Mouse (Mus musculus) spleen, postnatal 14 days (tissue): ENCODE measurements around the gene Creb5.

Experiments
- DNase-seq, 2 experiments: peaks; one replicate each; pipeline ENCODE4 v3.0.0; 2021 to 2022; ENCODE audit warnings: low spot score in 2 of 2

Gene Creb5

DNA sequence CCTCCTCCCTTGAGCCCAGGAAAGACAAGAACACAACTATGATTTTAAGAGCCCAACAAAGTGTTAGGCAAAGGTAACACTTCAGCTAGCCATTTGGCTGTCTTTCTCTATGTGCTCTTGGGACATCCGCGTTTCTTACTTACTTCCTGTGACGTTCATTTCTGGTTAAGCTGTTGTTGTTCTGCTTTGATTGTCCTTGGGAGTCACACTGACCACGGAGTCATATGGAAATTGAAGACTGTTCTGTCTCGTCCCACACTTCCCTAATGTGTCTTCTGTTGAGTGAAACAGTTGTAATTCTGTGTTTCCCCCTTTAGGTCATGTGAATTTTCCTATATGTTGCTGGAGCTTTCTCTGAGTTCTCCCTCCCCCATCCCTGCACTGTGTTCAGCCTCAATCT lies 305.2 kb downstream of the Creb5 start:
- no peak for DNase-seq

- no peak for DNase-seq
Observed at GRCm38 (mm10) chr6:53593603-53594002, 306.5 kb downstream of the Creb5 start.

DNA sequence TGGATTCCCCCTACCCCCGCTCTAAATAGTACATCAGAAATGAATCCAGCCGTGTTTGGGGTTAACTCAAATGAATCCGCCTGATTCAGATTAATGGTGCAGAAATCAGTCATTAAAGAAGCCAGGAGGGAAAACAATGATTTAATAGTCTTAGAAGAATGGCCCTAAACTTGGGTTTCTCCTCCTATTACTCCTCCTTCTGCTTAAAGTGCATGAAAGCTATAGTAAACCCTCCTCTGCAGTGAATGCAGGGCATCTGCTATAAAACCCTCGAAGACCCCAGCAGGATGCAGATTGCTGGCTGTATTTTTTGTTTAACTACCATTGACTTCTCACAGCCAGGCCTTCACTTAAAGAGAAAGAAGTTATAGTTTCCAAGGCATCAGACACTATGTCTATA lies 307.2 kb downstream of the Creb5 start:
- DNase-seq = no peak

- no peak for DNase-seq
Observed at GRCm38 (mm10) chr6:53596402-53596801, 309.3 kb downstream of the Creb5 start.

GRCm38 (mm10) chr6:53603041-53603440 lies 316.0 kb downstream of the Creb5 start:
- no peak for DNase-seq

DNA sequence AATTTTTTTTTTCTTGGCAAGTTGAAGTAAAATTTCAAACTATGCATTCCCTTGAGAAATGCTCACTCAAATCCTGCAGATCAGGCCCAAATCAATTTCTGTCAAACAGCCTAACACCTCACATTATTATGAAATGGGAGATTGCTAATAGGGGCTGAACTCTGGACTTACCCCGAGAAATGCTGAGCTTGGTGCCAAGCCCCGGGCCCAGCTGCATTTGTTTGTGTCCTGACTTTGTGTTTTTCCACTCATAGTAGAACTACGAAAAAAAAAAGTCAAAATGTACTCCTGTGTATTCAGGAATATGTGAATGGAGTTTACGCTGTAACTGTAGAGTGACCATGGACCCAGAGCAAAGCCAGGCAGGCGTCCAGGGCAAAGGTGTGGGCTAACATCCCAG lies 316.6 kb downstream of the Creb5 start:
- DNase-seq = no peak

- no peak for DNase-seq
Observed at GRCm38 (mm10) chr6:53604386-53604785, 317.3 kb downstream of the Creb5 start.

DNA sequence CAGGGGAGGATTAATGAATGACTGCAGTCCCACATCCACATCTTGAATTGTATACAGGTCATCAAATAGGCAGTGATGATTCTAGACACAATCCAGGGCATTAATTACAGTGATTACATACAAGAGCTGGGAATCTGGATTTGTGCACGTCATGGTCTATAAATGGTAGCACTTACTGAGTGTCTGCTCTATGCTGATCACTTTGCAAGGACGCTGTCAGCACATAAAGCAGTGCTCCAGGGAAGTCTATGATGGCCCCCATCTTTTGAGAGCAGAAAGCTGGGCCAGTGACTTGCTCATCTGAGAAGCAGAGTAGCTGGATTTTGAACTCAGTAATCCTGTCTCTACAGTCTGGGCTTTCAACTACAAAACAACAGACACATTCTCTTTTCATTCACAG lies 318.1 kb downstream of the Creb5 start:
- no peak for DNase-seq

DNA sequence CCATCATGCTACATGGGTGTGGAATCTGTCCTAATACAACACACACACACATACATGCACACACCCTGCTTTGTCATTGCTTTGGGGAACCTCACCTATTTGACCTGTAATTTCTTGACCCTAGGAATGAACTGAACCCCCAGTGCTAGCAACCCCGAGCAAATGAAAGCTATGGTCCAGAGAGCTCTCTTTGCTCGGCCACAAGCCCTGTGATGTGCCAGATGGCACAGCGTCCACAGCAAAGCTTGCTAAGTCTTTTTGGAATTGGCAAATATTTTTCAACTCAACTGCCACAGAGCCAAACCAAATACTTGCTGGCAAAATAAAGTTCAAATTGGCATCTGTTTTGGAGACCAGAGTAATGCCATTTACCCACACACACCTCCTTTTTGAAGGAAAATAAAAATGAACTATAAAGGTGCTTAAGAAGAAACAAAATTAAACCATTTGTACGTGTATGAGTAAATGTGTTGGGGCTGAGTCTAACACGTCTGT lies 324.4 kb downstream of the Creb5 start:
- no peak for DNase-seq

DNA sequence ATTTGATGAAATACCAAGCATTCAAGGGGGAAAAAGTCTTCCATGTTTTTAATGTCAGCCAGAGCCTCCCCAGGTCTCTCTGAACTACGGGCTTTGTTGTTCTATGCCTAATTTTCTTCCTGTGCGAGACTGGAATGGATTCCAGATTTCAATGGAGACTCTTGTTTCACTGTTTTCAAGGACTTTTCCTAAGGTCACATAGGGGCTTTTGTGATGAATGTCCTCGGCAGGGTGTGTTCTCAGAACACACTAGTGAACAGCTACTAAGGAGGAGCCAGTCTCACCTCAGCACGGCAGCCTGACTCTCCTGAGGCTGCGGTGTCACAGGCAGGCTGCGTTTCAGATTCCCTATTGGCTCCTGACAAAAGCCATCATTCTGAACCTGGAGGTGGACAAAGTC lies 325.6 kb downstream of the Creb5 start:
- no peak for DNase-seq

DNA sequence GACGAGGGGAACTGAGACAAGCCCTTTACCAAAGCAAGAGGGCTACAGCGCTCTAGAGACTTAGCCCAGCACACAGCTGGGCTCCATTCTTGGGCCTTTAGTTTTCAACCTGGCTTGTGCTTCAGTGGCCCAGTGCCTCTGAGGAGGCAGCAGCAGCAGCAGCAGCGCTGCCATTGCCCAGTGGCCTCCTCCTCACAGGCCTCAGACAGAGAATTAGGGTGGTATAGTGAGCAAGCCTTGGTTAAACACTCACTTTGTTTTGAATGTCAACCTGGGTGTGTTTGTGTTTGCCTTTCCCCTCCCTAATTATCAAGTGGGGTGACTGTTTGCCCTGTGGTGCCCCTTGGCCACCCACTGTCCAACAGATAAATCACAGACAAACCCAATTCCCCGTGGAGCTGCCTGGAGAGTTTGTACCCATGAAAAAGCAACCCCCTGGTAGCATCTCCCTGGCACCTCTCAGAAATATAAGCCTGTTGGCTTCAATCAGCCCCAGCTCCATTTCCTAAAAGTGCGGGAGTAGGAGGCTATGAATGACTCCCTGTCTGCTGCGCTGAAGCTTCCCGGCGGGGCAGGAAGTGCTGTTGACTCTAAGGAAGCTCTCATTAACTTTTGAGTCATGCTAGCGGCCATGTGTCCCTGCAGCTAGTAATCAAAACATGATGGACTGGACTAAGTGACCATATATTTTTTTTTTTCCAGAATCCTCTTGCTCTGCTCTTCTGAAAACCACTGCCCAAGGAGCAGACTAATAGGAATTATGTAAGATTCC lies 328.6 kb downstream of the Creb5 start:
- DNase-seq = no peak

DNA sequence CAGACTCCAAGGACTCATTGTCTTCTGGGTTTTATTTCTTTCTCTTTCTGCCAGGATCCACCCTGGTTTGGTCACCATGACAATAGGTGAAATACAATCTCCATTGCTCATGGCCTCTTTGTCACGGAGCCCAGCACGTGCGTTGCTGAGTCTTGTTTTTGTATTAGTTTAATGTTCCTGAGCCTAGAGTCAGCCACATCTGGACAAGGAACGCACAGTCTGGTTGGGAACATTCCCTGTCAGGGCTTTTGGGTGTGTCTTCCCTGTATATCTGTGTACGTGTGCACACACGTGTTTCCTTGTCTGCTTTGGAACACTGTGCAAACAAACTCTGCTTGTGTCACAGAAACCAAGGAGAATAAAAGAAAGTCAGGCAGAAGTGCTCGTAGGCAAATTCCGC lies 331.1 kb downstream of the Creb5 start:
- DNase-seq = no peak

DNA sequence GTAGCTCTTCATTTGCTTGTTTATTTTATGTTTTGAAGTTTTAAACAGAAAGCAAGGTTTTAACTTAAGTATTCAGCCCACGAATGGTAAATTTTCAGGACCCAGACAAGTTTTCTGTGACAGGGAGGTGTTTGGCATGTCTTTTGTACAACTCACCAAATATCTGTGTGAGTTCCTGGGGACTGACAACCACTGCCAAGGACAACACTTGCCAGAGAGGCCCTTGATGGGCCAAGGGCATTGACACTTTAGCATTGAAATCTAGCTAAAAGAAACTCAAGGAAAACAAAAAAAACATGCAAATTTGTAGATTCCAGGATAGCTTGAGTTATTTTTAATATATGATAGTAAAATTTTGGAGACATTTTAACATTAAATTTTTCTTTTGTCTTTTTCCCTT lies 332.6 kb downstream of the Creb5 start:
- DNase-seq = no peak

DNA sequence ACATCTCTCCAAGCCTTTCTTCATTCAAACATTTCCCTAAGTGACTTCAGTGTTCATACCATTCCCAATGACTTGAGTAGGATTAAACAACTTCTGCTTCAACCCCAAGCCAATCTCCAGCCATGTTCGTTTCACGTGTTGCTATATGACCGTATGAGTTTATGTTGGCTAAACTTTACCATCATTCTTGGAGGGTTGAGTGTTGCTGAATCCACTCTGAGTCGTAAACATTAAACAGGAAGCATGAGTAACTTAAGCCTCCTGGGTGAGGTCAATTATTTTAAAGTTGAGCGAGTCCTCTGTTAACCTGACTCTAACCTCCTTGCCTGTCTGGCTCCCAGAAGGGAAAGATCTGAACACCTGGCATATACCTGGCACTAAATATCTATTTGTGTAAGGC lies 334.2 kb downstream of the Creb5 start:
- no peak for DNase-seq

DNA sequence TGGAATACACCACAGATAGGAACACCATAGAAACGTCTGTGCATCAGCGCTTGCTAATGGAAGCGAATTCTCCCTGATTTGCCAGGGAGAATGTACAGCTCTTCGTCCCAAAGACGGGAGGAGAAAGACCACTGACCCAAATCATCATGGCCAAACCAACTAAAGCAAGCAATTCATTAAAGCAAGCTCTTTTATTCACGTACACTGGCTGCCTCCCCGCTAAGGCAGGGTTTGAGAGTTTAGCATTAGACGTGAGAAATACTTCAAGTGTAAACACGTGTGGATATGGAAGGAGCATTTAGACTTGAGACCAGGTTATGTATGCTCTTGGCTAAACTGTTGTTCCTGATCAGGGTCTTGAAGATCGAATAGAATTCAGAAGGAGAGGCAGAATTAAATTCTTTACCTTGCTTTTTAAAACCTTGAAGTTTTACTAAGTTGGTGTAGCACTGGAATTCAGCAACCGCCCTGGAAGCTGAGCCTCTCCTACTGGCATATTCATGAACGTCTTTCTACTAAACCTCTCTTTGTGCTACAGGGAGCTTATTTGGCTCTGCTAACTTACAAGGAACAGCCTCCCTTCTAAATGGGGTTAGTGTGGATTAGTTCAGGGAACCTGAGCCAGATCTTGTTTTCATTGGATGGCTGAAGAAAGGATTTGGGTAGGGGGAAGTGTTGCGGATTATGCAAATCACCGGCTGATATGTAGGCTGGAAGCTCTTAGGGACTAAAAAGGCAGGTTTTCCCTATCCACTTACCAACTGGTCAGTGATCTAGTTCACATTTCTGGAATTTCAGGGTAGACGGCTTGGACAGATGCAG lies 337.6 kb downstream of the Creb5 start:
- DNase-seq = no peak

GRCm38 (mm10) chr6:53626044-53626443 lies 339.0 kb downstream of the Creb5 start:
- no peak for DNase-seq

GRCm38 (mm10) chr6:53628714-53629113 lies 341.6 kb downstream of the Creb5 start:
- no peak for DNase-seq

- DNase-seq = no peak
Observed at GRCm38 (mm10) chr6:53635453-53635852, 348.4 kb downstream of the Creb5 start.

- no peak for DNase-seq
Observed at GRCm38 (mm10) chr6:53637356-53638351, 350.6 kb downstream of the Creb5 start.

- DNase-seq = no peak
Observed at GRCm38 (mm10) chr6:53641633-53642605, 354.8 kb downstream of the Creb5 start.
